Mouse (Mus musculus): ENCODE measurements around the gene A1cf. TPM values are rescaled to one million over a fixed set of nuclear protein-coding genes. Genes with fewer than 3 reads are reported as not detected.

The A1cf gene
- not detected in 2 replicates for polyA plus RNA-seq (2016; fragmentation: Nextera tagmentation; extraction: Ambion mirVana)

GRCm38 (mm10) chr19:31868521-31868920 lies at the start of gene A1cf:
Gene A1cf (plus strand): TSS chr19:31868764.
- Histone ChIP-seq H3K36me3 (no peaks in the 10 kb centered on the region), H3K27me3 (replicated peaks) (no peaks in the 10 kb centered on the region), H3K9ac (no peak within 1 kb of the TSS), H3K4me2 (replicated peaks) (no peak within 1 kb of the TSS), H3K27ac (no peak within 1 kb of the TSS), H3K9me3 (no peaks in the 10 kb centered on the region), H3K4me1 (no peaks in the 10 kb centered on the region), H3K4me3 (no peak within 1 kb of the TSS)
- 82% methylated on average over 7 of the region's 7 CpGs for WGBS
- ATAC-seq (ENCODE audit: low FRiP score, low read depth), result no peak

- 94% methylated on average over 5 of the region's 5 CpGs for WGBS
- Histone ChIP-seq H3K27me3 (replicated peaks) (no peaks in the 10 kb centered on the region), H3K4me1 (no peaks in the 10 kb centered on the region), H3K4me2 (replicated peaks) (no peak overlapping the region), H3K9ac (no peak overlapping the region), H3K36me3 (no peaks in the 10 kb centered on the region), H3K9me3 (no peaks in the 10 kb centered on the region), H3K4me3 (no peak overlapping the region), H3K27ac (no peak overlapping the region)
- no peak for ATAC-seq (ENCODE audit: low FRiP score, low read depth)
Measured at GRCm38 (mm10) chr19:31834250-31834649, 34.3 kb upstream of the A1cf start.

- Histone ChIP-seq H3K27me3 (replicated peaks) (no peaks in the 10 kb centered on the region), H3K27ac (no peak overlapping the region), H3K4me1 (no peaks in the 10 kb centered on the region), H3K4me3 (no peak overlapping the region), H3K4me2 (replicated peaks) (no peak overlapping the region), H3K9ac (no peak overlapping the region), H3K36me3 (no peaks in the 10 kb centered on the region), H3K9me3 (no peaks in the 10 kb centered on the region)
- no peak for ATAC-seq (ENCODE audit: low FRiP score, low read depth)
- 73% methylated on average over 3 of the region's 3 CpGs for WGBS
Measured at GRCm38 (mm10) chr19:31861909-31862308, 6.7 kb upstream of the A1cf start.

GRCm38 (mm10) chr19:31862512-31863249 lies 5.9 kb upstream of the A1cf start:
- no peak overlapping the region for H3K27ac ChIP-seq
- no peaks in the 10 kb centered on the region for H3K36me3 ChIP-seq
- no peaks in the 10 kb centered on the region for H3K27me3 ChIP-seq (replicated peaks)
- H3K9me3 ChIP-seq, result no peaks in the 10 kb centered on the region
- no peak for ATAC-seq (ENCODE audit: low FRiP score, low read depth)
- H3K4me3 ChIP-seq, result no peak overlapping the region
- H3K4me2 ChIP-seq (replicated peaks), result no peak overlapping the region
- no peaks in the 10 kb centered on the region for H3K4me1 ChIP-seq
- H3K9ac ChIP-seq, result no peak overlapping the region
- WGBS, result 61% methylated on average over 6 of the region's 6 CpGs

GRCm38 (mm10) chr19:31865451-31865850 lies 3.1 kb upstream of the A1cf start:
- no peak for ATAC-seq (ENCODE audit: low FRiP score, low read depth)
- H3K9me3 ChIP-seq, result no peaks in the 10 kb centered on the region
- no peak overlapping the region for H3K9ac ChIP-seq
- WGBS, result 85% methylated on average over 4 of the region's 4 CpGs
- no peak overlapping the region for H3K4me3 ChIP-seq
- H3K27ac ChIP-seq, result no peak overlapping the region
- no peaks in the 10 kb centered on the region for H3K36me3 ChIP-seq
- H3K4me1 ChIP-seq, result no peaks in the 10 kb centered on the region
- H3K27me3 ChIP-seq (replicated peaks), result no peaks in the 10 kb centered on the region
- H3K4me2 ChIP-seq (replicated peaks), result no peak overlapping the region

- WGBS, result 85% methylated on average over 4 of the region's 4 CpGs
- Histone ChIP-seq H3K4me3 (no peak overlapping the region), H3K36me3 (no peaks in the 10 kb centered on the region), H3K9me3 (no peaks in the 10 kb centered on the region), H3K4me1 (no peaks in the 10 kb centered on the region), H3K9ac (no peak overlapping the region), H3K4me2 (replicated peaks) (no peak overlapping the region), H3K27me3 (replicated peaks) (no peaks in the 10 kb centered on the region), H3K27ac (no peak overlapping the region)
- ATAC-seq (ENCODE audit: low FRiP score, low read depth), result no peak
Measured at GRCm38 (mm10) chr19:31868076-31868475, 488 bp upstream of the A1cf start.

GRCm38 (mm10) chr19:31868971-31869370 lies 407 bp downstream of the A1cf start:
- Histone ChIP-seq H3K9me3 (no peaks in the 10 kb centered on the region), H3K27ac (no peak overlapping the region), H3K9ac (no peak overlapping the region), H3K27me3 (replicated peaks) (no peaks in the 10 kb centered on the region), H3K4me2 (replicated peaks) (no peak overlapping the region), H3K4me1 (no peaks in the 10 kb centered on the region), H3K4me3 (no peak overlapping the region), H3K36me3 (no peaks in the 10 kb centered on the region)
- ATAC-seq (ENCODE audit: low FRiP score, low read depth), result no peak
- WGBS, result 86% methylated on average over 6 of the region's 6 CpGs

- H3K27me3 ChIP-seq (replicated peaks), result no peaks in the 10 kb centered on the region
- ATAC-seq (ENCODE audit: low FRiP score, low read depth), result no peak
- H3K9me3 ChIP-seq, result no peaks in the 10 kb centered on the region
- no peak overlapping the region for H3K4me3 ChIP-seq
- H3K4me1 ChIP-seq, result no peaks in the 10 kb centered on the region
- H3K36me3 ChIP-seq, result no peaks in the 10 kb centered on the region
- no peak overlapping the region for H3K9ac ChIP-seq
- H3K4me2 ChIP-seq (replicated peaks), result no peak overlapping the region
- WGBS, result 87% methylated on average over 2 of the region's 2 CpGs
- H3K27ac ChIP-seq, result no peak overlapping the region
Measured at GRCm38 (mm10) chr19:31871377-31871776, 2.8 kb downstream of the A1cf start.

- Histone ChIP-seq H3K9ac (no peak overlapping the region), H3K4me3 (no peak overlapping the region), H3K36me3 (no peaks in the 10 kb centered on the region), H3K27me3 (replicated peaks) (no peaks in the 10 kb centered on the region), H3K27ac (no peak overlapping the region), H3K4me1 (no peaks in the 10 kb centered on the region), H3K4me2 (replicated peaks) (no peak overlapping the region), H3K9me3 (no peaks in the 10 kb centered on the region)
- WGBS, result 81% methylated on average over 4 of the region's 4 CpGs
- ATAC-seq (ENCODE audit: low FRiP score, low read depth), result no peak
Measured at GRCm38 (mm10) chr19:31877968-31878367, 9.4 kb downstream of the A1cf start.

- Histone ChIP-seq H3K4me2 (replicated peaks) (no peak overlapping the region), H3K4me3 (no peak overlapping the region), H3K36me3 (no peaks in the 10 kb centered on the region), H3K27me3 (replicated peaks) (no peaks in the 10 kb centered on the region), H3K4me1 (no peaks in the 10 kb centered on the region), H3K9ac (no peak overlapping the region), H3K9me3 (no peaks in the 10 kb centered on the region), H3K27ac (no peak overlapping the region)
- ATAC-seq (ENCODE audit: low FRiP score, low read depth), result no peak
- WGBS, result 81% methylated on average over 4 of the region's 4 CpGs
Measured at GRCm38 (mm10) chr19:31884594-31884993, 16.0 kb downstream of the A1cf start.

GRCm38 (mm10) chr19:31887275-31887674 lies 18.7 kb downstream of the A1cf start:
- no peaks in the 10 kb centered on the region for H3K27me3 ChIP-seq (replicated peaks)
- H3K4me2 ChIP-seq (replicated peaks), result no peak overlapping the region

GRCm38 (mm10) chr19:31889988-31890387 lies 21.4 kb downstream of the A1cf start:
- no peak overlapping the region for H3K27ac ChIP-seq
- WGBS, result 87% methylated on average over 4 of the region's 4 CpGs
- H3K4me1 ChIP-seq, result no peaks in the 10 kb centered on the region
- no peak overlapping the region for H3K9ac ChIP-seq
- no peaks in the 10 kb centered on the region for H3K9me3 ChIP-seq
- no peaks in the 10 kb centered on the region for H3K36me3 ChIP-seq
- no peak overlapping the region for H3K4me2 ChIP-seq (replicated peaks)
- no peaks in the 10 kb centered on the region for H3K27me3 ChIP-seq (replicated peaks)
- H3K4me3 ChIP-seq, result no peak overlapping the region
- ATAC-seq (ENCODE audit: low FRiP score, low read depth), result no peak

More at GRCm38 (mm10) chr19:31887275-31887674, 18.7 kb downstream of the A1cf start:
- ATAC-seq (ENCODE audit: low FRiP score, low read depth), result no peak
- H3K36me3 ChIP-seq, result no peaks in the 10 kb centered on the region
- no peaks in the 10 kb centered on the region for H3K4me1 ChIP-seq
- H3K9me3 ChIP-seq, result no peaks in the 10 kb centered on the region
- no peak overlapping the region for H3K9ac ChIP-seq
- H3K27ac ChIP-seq, result no peak overlapping the region
- no peak overlapping the region for H3K4me3 ChIP-seq
- 91% methylated on average over 2 of the region's 2 CpGs for WGBS
